Mouse (Mus musculus): ENCODE results near the gene Prkcb. TPM values are rescaled to one million over a fixed set of nuclear protein-coding genes. Genes with fewer than 3 reads are reported as not detected.

Prkcb gene
- polyA plus RNA-seq, 1 experiment from 2014 or later, result 13.3 TPM

DNA sequence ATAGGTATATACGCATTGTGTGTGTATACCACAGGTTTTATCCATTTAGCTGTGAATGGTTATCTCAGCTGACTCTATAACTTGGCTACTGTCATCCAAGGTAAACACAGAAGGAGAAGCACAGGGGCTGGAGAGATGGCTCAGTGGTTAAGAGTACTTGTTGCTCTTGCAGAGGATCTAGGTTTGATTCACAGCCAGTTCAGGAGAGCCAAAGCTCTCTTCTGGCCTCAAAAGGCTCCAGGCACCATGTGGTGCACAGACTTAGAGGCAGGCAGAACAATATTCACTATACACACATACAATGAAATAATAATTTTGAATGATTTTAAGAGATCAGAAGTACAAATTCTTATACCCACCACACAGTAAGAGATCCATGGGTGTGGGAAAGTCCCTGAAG lies 98.0 kb downstream of the Prkcb start:
- ATAC-seq (replicated peaks; ENCODE audit: insufficient number of reproducible peaks, low FRiP score, low TSS enrichment), result no peak
- no peak overlapping the region for H3K4me3 ChIP-seq (ENCODE audit: low read depth, low read length)
- no peaks in the 10 kb centered on the region for H3K36me3 ChIP-seq (ENCODE audit: control insufficient read depth, insufficient read depth, low read length)
- H3K9me3 ChIP-seq (replicated peaks; ENCODE audit: control insufficient read depth, low read length), result no peaks in the 10 kb centered on the region
- no peak overlapping the region for H3K9ac ChIP-seq (ENCODE audit: low read depth, low read length)
- H3K4me1 ChIP-seq (ENCODE audit: control insufficient read depth, insufficient read depth, low read length), result 0 out of 2 replicates have a peak, but pooled peaks cover 8% of the 10 kb centered on the region
- no peak overlapping the region for H3K4me2 ChIP-seq
- 90% methylated on average over 1 of the region's 1 CpGs for WGBS (ENCODE audit: insufficient replicate concordance)
- H3K27me3 ChIP-seq (ENCODE audit: control insufficient read depth, insufficient read depth, low read length), result no peaks in the 10 kb centered on the region
- no peak overlapping the region for H3K27ac ChIP-seq (ENCODE audit: low read depth, low read length)

DNA sequence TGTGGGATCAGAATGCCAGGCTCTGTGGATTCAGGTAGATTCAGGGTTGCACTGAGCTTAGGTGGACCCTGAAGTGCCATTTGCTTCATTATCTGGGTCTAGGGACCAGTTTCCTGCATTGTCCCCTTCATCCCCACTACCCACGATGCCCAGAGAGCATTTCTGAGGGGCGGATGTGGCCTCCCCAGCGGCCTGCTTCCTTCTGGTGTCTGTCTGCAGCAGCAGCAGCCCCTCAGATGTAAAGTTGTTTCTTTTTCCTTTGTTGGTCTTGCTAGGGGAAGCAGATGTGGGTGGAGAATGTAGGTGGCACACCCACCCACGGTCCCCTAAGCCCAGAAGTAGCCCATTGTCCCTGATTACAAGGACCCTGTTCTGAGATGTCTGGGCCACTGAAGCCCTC lies 99.3 kb downstream of the Prkcb start:
- no peaks in the 10 kb centered on the region for H3K36me3 ChIP-seq (ENCODE audit: control insufficient read depth, insufficient read depth, low read length)
- no peak overlapping the region for H3K9ac ChIP-seq (ENCODE audit: low read depth, low read length)
- H3K27me3 ChIP-seq (ENCODE audit: control insufficient read depth, insufficient read depth, low read length), result no peaks in the 10 kb centered on the region
- no peak overlapping the region for H3K4me3 ChIP-seq (ENCODE audit: low read depth, low read length)
- H3K27ac ChIP-seq (ENCODE audit: low read depth, low read length), result no peak overlapping the region
- 69% methylated on average over 4 of the region's 4 CpGs for WGBS (ENCODE audit: insufficient replicate concordance)
- ATAC-seq (replicated peaks; ENCODE audit: insufficient number of reproducible peaks, low FRiP score, low TSS enrichment), result no peak
- no peaks in the 10 kb centered on the region for H3K9me3 ChIP-seq (replicated peaks; ENCODE audit: control insufficient read depth, low read length)
- H3K4me1 ChIP-seq (ENCODE audit: control insufficient read depth, insufficient read depth, low read length), result 0 out of 2 replicates have a peak, but pooled peaks cover 8% of the 10 kb centered on the region
- H3K4me2 ChIP-seq, result no peak overlapping the region

DNA sequence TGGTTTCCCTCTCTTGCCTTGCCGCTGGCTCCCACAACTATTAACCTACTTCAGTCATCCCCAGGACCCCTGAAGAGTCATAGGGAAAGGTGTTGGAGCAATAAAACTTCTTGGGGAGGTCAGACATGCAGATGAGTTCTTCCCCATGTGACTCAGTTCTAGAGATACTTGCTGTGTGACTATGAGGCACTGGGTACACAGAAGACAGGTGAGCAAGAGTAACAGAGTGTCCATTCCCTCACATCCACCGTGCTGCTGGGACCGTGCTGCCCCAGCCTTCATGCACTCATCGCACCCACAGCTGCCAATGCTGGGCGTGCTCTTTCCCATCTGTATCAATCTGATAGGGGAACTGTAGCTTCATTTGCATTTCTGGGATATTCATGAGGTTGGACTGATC lies 100.3 kb downstream of the Prkcb start:
- H3K27me3 ChIP-seq (ENCODE audit: control insufficient read depth, insufficient read depth, low read length), result no peaks in the 10 kb centered on the region

DNA sequence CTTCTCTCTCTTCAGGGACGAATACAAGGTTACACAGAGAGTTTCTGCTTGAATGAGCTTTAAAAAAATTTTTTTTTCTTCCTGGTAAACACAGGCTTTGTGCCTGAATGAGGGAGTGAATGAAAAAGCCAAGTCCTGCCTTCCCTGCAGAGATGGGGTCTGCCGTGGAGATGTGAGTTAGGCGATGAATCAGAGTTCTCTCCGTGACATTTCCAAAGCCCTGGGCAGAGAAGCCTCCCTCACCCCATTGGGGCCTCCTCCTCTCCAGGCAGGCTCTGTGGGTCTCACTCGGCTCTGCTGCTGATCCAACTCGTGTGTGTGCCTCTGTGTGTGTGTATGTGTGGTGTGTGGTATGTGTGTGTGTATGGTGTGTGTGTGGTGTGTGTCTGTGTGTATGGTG lies 101.1 kb downstream of the Prkcb start:
- no peak for ATAC-seq (replicated peaks; ENCODE audit: insufficient number of reproducible peaks, low FRiP score, low TSS enrichment)
- Histone ChIP-seq H3K9ac (ENCODE audit: low read depth, low read length) (no peak overlapping the region), H3K4me3 (ENCODE audit: low read depth, low read length) (no peak overlapping the region), H3K4me2 (no peak overlapping the region), H3K9me3 (replicated peaks; ENCODE audit: control insufficient read depth, low read length) (no peaks in the 10 kb centered on the region), H3K27me3 (ENCODE audit: control insufficient read depth, insufficient read depth, low read length) (no peaks in the 10 kb centered on the region), H3K27ac (ENCODE audit: low read depth, low read length) (no peak overlapping the region), H3K36me3 (ENCODE audit: control insufficient read depth, insufficient read depth, low read length) (no peaks in the 10 kb centered on the region), H3K4me1 (ENCODE audit: control insufficient read depth, insufficient read depth, low read length) (0 out of 2 replicates have a peak, but pooled peaks cover 8% of the 10 kb centered on the region)
- 45% methylated on average over 6 of the region's 6 CpGs for WGBS (ENCODE audit: insufficient replicate concordance)

More for the DNA sequence above, 100.3 kb downstream of the Prkcb start:
- ATAC-seq (replicated peaks; ENCODE audit: insufficient number of reproducible peaks, low FRiP score, low TSS enrichment), result no peak
- WGBS (ENCODE audit: insufficient replicate concordance), result 77% methylated on average over 5 of the region's 5 CpGs
- no peak overlapping the region for H3K4me3 ChIP-seq (ENCODE audit: low read depth, low read length)
- no peak overlapping the region for H3K27ac ChIP-seq (ENCODE audit: low read depth, low read length)
- no peaks in the 10 kb centered on the region for H3K9me3 ChIP-seq (replicated peaks; ENCODE audit: control insufficient read depth, low read length)
- no peak overlapping the region for H3K4me2 ChIP-seq
- H3K9ac ChIP-seq (ENCODE audit: low read depth, low read length), result no peak overlapping the region
- H3K36me3 ChIP-seq (ENCODE audit: control insufficient read depth, insufficient read depth, low read length), result no peaks in the 10 kb centered on the region
- H3K4me1 ChIP-seq (ENCODE audit: control insufficient read depth, insufficient read depth, low read length), result 0 out of 2 replicates have a peak, but pooled peaks cover 8% of the 10 kb centered on the region

GRCm38 (mm10) chr7:122390200-122390599 lies 101.6 kb downstream of the Prkcb start:
- Histone ChIP-seq H3K27me3 (ENCODE audit: control insufficient read depth, insufficient read depth, low read length) (no peaks in the 10 kb centered on the region), H3K9ac (ENCODE audit: low read depth, low read length) (no peak overlapping the region), H3K9me3 (replicated peaks; ENCODE audit: control insufficient read depth, low read length) (no peaks in the 10 kb centered on the region), H3K36me3 (ENCODE audit: control insufficient read depth, insufficient read depth, low read length) (no peaks in the 10 kb centered on the region), H3K4me3 (ENCODE audit: low read depth, low read length) (no peak overlapping the region), H3K4me2 (no peak overlapping the region; the same call in 1 of the 2 replicates), H3K4me1 (ENCODE audit: control insufficient read depth, insufficient read depth, low read length) (0 out of 2 replicates have a peak, but pooled peaks cover 8% of the 10 kb centered on the region), H3K27ac (ENCODE audit: low read depth, low read length) (no peak overlapping the region)
- 53% methylated on average over 5 of the region's 5 CpGs for WGBS (ENCODE audit: insufficient replicate concordance)
- no peak for ATAC-seq (replicated peaks; ENCODE audit: insufficient number of reproducible peaks, low FRiP score, low TSS enrichment)

DNA sequence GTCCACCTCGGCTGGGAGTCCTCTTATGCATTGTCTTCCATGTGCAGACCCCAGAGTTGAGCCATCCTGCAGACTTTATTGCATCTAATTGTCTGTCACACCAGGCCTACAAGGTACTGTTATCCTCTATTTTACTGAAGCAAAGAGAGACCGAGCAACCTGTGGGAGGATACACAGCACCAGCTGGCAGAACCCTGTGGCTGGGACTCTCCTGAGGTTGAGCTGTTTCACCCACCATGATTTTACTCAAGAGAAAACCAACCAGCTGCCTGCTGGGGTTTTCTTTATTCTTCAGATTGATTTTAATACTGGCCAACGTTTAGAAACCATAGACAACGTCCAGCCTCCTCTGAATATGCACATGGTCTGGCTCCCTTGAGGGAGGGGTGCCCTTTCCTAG lies 102.1 kb downstream of the Prkcb start:
- Histone ChIP-seq H3K9ac (ENCODE audit: low read depth, low read length) (no peak overlapping the region), H3K27me3 (ENCODE audit: control insufficient read depth, insufficient read depth, low read length) (no peaks in the 10 kb centered on the region), H3K9me3 (replicated peaks; ENCODE audit: control insufficient read depth, low read length) (no peaks in the 10 kb centered on the region), H3K4me3 (ENCODE audit: low read depth, low read length) (no peak overlapping the region), H3K36me3 (ENCODE audit: control insufficient read depth, insufficient read depth, low read length) (no peaks in the 10 kb centered on the region), H3K27ac (ENCODE audit: low read depth, low read length) (no peak overlapping the region), H3K4me1 (ENCODE audit: control insufficient read depth, insufficient read depth, low read length) (0 out of 2 replicates have a peak, but pooled peaks cover 8% of the 10 kb centered on the region), H3K4me2 (no peak overlapping the region)
- 71% methylated on average over 4 of the region's 4 CpGs for WGBS (ENCODE audit: insufficient replicate concordance)
- ATAC-seq (replicated peaks; ENCODE audit: insufficient number of reproducible peaks, low FRiP score, low TSS enrichment), result no peak

GRCm38 (mm10) chr7:122391382-122391781 lies 102.8 kb downstream of the Prkcb start:
- Histone ChIP-seq H3K4me2 (no peak overlapping the region), H3K9me3 (replicated peaks; ENCODE audit: control insufficient read depth, low read length) (no peaks in the 10 kb centered on the region), H3K27ac (ENCODE audit: low read depth, low read length) (no peak overlapping the region), H3K27me3 (ENCODE audit: control insufficient read depth, insufficient read depth, low read length) (no peaks in the 10 kb centered on the region), H3K4me1 (ENCODE audit: control insufficient read depth, insufficient read depth, low read length) (0 out of 2 replicates have a peak, but pooled peaks cover 8% of the 10 kb centered on the region), H3K9ac (ENCODE audit: low read depth, low read length) (no peak overlapping the region), H3K4me3 (ENCODE audit: low read depth, low read length) (no peak overlapping the region), H3K36me3 (ENCODE audit: control insufficient read depth, insufficient read depth, low read length) (no peaks in the 10 kb centered on the region)
- no peak for ATAC-seq (replicated peaks; ENCODE audit: insufficient number of reproducible peaks, low FRiP score, low TSS enrichment)
- 52% methylated on average over 3 of the region's 3 CpGs for WGBS (ENCODE audit: insufficient replicate concordance)

DNA sequence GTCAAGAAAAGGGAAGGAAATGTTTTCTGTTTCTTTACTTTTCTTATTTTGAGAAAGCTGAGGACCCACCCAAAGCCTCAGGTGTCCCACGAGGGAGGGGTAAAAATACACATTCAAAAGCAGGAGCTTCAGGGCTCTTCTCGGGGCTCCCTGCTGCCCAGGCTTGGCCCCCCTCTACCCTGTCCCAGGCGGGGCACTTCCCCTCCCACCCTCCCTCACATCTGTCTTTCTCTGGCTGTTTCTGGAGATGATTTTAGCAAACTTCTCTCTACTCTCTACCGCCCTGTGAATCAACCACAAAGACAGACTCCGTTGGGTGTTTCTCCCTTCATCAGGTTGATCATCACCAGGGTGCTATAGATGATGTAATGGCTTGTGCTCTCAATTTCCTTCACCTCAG lies 105.4 kb downstream of the Prkcb start:
- H3K36me3 ChIP-seq (ENCODE audit: control insufficient read depth, insufficient read depth, low read length), result no peaks in the 10 kb centered on the region
- H3K4me3 ChIP-seq (ENCODE audit: low read depth, low read length), result no peak overlapping the region
- no peaks in the 10 kb centered on the region for H3K27me3 ChIP-seq (ENCODE audit: control insufficient read depth, insufficient read depth, low read length)
- 0 out of 2 replicates have a peak, but pooled peaks cover 8% of the 10 kb centered on the region for H3K4me1 ChIP-seq (ENCODE audit: control insufficient read depth, insufficient read depth, low read length)
- H3K4me2 ChIP-seq, result no peak overlapping the region
- 42% methylated on average over 5 of the region's 5 CpGs for WGBS (ENCODE audit: insufficient replicate concordance)
- no peak overlapping the region for H3K27ac ChIP-seq (ENCODE audit: low read depth, low read length)
- ATAC-seq (replicated peaks; ENCODE audit: insufficient number of reproducible peaks, low FRiP score, low TSS enrichment), result no peak
- H3K9me3 ChIP-seq (replicated peaks; ENCODE audit: control insufficient read depth, low read length), result no peaks in the 10 kb centered on the region
- H3K9ac ChIP-seq (ENCODE audit: low read depth, low read length), result no peak overlapping the region

Measured in heart, embryonic 11.5 days (tissue).